Mouse (Mus musculus): ENCODE measurements at regions not wholly inside any gene's neighbourhood (a gene's known extent, or its start where the extent isn't known, plus 50 kb on each side); places are given as distances from the start of the nearest gene placed in this dataset.

DNA sequence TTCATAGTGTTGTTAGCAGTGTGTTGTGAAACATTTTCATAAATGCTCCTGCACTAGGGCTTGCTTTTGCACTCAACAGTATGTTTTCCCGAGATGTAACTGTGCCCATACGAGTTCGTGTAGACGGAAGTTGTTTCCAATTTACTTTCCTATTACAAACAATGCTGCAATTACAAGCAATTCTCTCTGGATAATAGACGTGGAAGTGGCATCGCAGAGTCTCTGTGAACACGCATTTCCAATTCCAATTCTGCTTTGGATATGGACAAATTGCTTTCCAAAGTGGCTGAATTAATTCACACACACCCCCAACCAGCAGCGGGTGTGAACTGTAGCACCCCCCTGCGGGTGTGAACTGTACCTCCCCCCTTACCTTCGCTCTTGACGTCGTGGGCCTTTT is 250.9 kb upstream of the Dio3 start:
- no peak for TF ChIP-seq GATA1 (IDR thresholded peaks at IDR 0.05; ENCODE audit: low read length)
- TF ChIP-seq TAL1 (IDR thresholded peaks at IDR 0.05; ENCODE audit: low read length): no peak
- Histone ChIP-seq H3K4me3 (replicated peaks) (no peak overlapping the region), H3K27me3 (ENCODE audit: control insufficient read depth) (no peaks in the 10 kb centered on the region), H3K36me3 (ENCODE audit: control insufficient read depth) (no peaks in the 10 kb centered on the region), H3K9me3 (ENCODE audit: control insufficient read depth, low read length) (no peaks in the 10 kb centered on the region), H3K4me1 (ENCODE audit: control insufficient read depth) (no peaks in the 10 kb centered on the region)

DNA sequence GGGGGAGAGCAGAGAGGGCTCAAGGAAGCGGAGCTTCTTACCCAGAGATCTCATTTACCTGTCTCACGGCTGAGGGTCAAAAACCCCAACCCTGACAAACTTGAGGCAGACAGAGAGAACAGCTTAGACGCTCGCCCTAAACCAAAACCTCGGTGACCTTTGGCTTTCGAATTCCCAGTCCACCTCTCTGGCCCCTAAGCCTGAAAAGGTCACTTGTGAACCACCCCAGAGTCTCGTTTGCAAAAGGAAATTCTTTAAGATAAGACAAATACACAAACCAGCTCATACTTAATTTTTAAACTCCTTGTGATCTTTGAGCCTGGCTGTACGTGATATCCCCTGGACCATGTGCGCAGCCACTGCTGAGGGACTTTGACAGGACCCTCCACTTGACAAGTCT is 250.2 kb upstream of the Dio3 start:
- H3K27me3 ChIP-seq (ENCODE audit: control insufficient read depth): no peaks in the 10 kb centered on the region
- no peaks in the 10 kb centered on the region for H3K36me3 ChIP-seq (ENCODE audit: control insufficient read depth)
- no peaks in the 10 kb centered on the region for H3K9me3 ChIP-seq (ENCODE audit: control insufficient read depth, low read length)
- H3K4me3 ChIP-seq (replicated peaks): no peak overlapping the region
- no peaks in the 10 kb centered on the region for H3K4me1 ChIP-seq (ENCODE audit: control insufficient read depth)
- TF ChIP-seq TAL1 (IDR thresholded peaks at IDR 0.05; ENCODE audit: low read length) (no peak), GATA1 (IDR thresholded peaks at IDR 0.05; ENCODE audit: low read length) (no peak)

DNA sequence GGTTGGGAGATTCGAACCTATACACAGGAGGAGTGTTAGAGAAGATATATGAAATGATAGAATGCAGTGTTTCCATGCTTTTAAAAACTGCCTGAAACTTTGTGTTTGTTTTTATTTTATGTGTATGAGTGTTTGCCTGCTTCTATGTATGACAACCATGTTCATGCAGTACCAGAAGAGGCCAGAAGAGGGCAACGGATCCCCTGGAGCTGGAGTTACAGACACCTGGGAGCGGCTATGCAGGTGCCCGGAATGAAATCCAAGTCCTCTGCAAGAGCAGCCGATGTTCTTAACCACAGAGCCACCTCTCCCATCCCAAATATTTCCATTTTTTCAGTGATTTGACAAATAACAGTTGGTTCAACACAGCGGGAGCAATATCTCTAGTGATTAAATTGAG is 247.5 kb upstream of the Dio3 start:
- Histone ChIP-seq H3K27me3 (ENCODE audit: control insufficient read depth) (no peaks in the 10 kb centered on the region), H3K4me1 (ENCODE audit: control insufficient read depth) (no peaks in the 10 kb centered on the region), H3K4me3 (replicated peaks) (no peak overlapping the region), H3K36me3 (ENCODE audit: control insufficient read depth) (no peaks in the 10 kb centered on the region), H3K9me3 (ENCODE audit: control insufficient read depth, low read length) (peaks cover 2% of the 10 kb centered on the region; the same call in 1 of the 2 replicates)
- TF ChIP-seq TAL1 (IDR thresholded peaks at IDR 0.05; ENCODE audit: low read length) (no peak), GATA1 (IDR thresholded peaks at IDR 0.05; ENCODE audit: low read length) (no peak)

DNA sequence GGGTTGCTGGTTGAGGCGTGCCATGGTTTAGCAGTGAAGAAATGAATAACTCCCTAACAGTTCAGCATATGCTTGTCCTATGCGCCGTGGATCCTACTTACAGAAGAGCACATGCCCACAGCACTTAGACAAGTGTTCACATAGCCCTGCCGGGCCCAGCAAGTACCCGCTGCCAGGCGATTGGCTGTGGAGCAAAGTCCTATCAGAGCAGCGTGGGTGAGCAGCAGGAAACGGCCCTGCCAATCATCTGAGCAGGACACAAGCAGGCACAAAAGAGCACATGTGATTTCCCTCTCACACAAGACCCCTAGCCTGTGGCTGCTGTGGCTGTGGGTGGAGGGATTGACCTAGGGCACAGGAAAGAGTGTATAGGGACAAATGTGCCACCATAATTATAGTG is 243.7 kb upstream of the Dio3 start:
- no peaks in the 10 kb centered on the region for H3K4me1 ChIP-seq (ENCODE audit: control insufficient read depth)
- H3K4me3 ChIP-seq (replicated peaks): no peak overlapping the region
- no peaks in the 10 kb centered on the region for H3K36me3 ChIP-seq (ENCODE audit: control insufficient read depth)
- TF ChIP-seq TAL1 (IDR thresholded peaks at IDR 0.05; ENCODE audit: low read length) (no peak), GATA1 (IDR thresholded peaks at IDR 0.05; ENCODE audit: low read length) (no peak)
- peaks cover 2% of the 10 kb centered on the region; the same call in 1 of the 2 replicates for H3K9me3 ChIP-seq (ENCODE audit: control insufficient read depth, low read length)
- H3K27me3 ChIP-seq (ENCODE audit: control insufficient read depth): no peaks in the 10 kb centered on the region

DNA sequence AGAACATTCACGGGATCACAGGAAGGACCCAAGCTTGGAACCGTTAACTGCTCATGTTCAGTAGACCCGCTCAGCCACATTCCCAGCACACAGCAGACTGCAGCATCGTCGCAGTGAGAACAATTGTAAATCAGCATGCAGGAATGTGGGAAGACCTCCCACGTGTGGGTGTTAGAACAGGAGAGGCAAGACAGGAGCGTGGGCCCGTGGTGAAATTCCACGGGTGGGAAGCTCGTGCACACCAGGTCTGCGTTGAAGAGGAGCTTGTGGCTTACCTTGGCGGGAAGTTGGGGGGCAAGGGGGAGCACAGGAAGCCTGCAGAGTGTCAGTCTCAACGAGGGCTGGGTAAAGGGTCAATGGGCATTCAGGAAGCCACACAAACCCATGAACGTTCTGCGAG is 238.2 kb upstream of the Dio3 start:
- no peaks in the 10 kb centered on the region for H3K4me1 ChIP-seq (ENCODE audit: control insufficient read depth)
- no peak for TF ChIP-seq GATA1 (IDR thresholded peaks at IDR 0.05; ENCODE audit: low read length)
- no peak for TF ChIP-seq TAL1 (IDR thresholded peaks at IDR 0.05; ENCODE audit: low read length)
- H3K27me3 ChIP-seq (ENCODE audit: control insufficient read depth): no peaks in the 10 kb centered on the region
- H3K9me3 ChIP-seq (ENCODE audit: control insufficient read depth, low read length): peaks cover 2% of the 10 kb centered on the region; the same call in 1 of the 2 replicates
- H3K4me3 ChIP-seq (replicated peaks): no peak overlapping the region
- no peaks in the 10 kb centered on the region for H3K36me3 ChIP-seq (ENCODE audit: control insufficient read depth)

DNA sequence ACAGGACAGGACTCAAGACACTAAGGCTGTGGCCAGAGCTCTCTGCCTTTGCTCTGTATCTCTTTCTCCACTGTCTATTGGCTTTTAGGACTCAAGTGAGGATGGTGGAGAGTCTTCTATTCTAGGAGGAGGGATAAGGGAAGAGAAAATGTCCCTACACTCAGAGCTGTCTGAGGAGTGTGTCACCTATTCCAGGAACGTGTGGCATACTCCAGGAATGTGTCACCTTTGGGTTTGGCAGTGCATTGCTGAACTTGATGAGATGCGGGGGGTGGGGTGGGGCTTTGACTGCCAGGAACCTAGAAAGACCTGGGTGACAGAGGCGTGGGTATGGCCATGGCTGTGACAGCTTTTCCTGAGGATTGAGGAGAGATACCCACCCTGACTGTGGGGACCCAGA is 237.1 kb upstream of the Dio3 start:
- no peaks in the 10 kb centered on the region for H3K27me3 ChIP-seq (ENCODE audit: control insufficient read depth)
- no peaks in the 10 kb centered on the region for H3K4me1 ChIP-seq (ENCODE audit: control insufficient read depth)
- H3K36me3 ChIP-seq (ENCODE audit: control insufficient read depth): no peaks in the 10 kb centered on the region
- H3K4me3 ChIP-seq (replicated peaks): no peak overlapping the region
- H3K9me3 ChIP-seq (ENCODE audit: control insufficient read depth, low read length): peaks cover 2% of the 10 kb centered on the region; the same call in 1 of the 2 replicates
- no peak for TF ChIP-seq GATA1 (IDR thresholded peaks at IDR 0.05; ENCODE audit: low read length)
- TF ChIP-seq TAL1 (IDR thresholded peaks at IDR 0.05; ENCODE audit: low read length): no peak

DNA sequence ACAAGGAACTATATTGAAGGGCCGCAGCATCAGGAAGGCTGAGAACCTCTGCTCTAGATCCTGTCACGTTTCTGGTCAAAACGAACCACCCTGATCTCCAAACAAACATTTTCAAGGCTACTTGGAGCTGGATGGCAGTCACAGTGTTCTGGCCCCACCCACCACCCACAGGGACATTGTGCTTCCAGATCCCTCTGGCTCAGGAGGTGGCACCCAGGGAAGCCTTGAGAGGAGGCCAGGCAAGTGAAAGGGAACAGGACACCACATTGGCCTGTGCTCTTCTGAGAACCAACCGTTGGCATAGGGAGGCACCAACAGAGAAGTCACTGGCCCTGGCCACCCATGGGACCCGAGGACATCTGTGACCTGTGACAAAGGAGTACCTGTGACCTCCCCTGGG is 234.6 kb upstream of the Dio3 start:
- Histone ChIP-seq H3K9me3 (ENCODE audit: control insufficient read depth, low read length) (peaks cover 2% of the 10 kb centered on the region; the same call in 1 of the 2 replicates), H3K4me1 (ENCODE audit: control insufficient read depth) (no peaks in the 10 kb centered on the region), H3K4me3 (replicated peaks) (no peak overlapping the region), H3K27me3 (ENCODE audit: control insufficient read depth) (no peaks in the 10 kb centered on the region), H3K36me3 (ENCODE audit: control insufficient read depth) (no peaks in the 10 kb centered on the region)
- TF ChIP-seq GATA1 (IDR thresholded peaks at IDR 0.05; ENCODE audit: low read length) (no peak), TAL1 (IDR thresholded peaks at IDR 0.05; ENCODE audit: low read length) (no peak)

DNA sequence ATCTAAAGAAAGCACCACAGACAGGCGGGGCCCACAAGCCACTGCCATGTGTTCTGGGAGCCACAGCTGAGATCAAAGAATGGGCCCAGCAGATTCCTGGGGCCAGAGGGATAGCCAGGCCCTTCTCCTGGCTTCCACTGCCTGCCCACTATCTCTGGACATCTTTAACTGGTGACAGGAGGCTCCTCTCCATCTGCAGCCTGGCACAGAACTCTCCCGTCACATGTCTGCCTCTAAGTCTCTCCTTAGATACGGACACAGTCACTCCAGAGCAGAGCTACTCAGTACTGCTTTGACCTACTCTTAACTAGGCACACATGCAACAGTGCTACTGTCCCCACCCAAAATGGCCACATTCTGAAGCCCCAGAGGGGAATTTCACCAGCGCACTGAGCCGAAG is 234.1 kb upstream of the Dio3 start:
- Histone ChIP-seq H3K4me3 (replicated peaks) (no peak overlapping the region), H3K4me1 (ENCODE audit: control insufficient read depth) (no peaks in the 10 kb centered on the region), H3K36me3 (ENCODE audit: control insufficient read depth) (no peaks in the 10 kb centered on the region), H3K27me3 (ENCODE audit: control insufficient read depth) (no peaks in the 10 kb centered on the region), H3K9me3 (ENCODE audit: control insufficient read depth, low read length) (peaks cover 2% of the 10 kb centered on the region; the same call in 1 of the 2 replicates)
- TF ChIP-seq GATA1 (IDR thresholded peaks at IDR 0.05; ENCODE audit: low read length) (no peak), TAL1 (IDR thresholded peaks at IDR 0.05; ENCODE audit: low read length) (no peak)

DNA sequence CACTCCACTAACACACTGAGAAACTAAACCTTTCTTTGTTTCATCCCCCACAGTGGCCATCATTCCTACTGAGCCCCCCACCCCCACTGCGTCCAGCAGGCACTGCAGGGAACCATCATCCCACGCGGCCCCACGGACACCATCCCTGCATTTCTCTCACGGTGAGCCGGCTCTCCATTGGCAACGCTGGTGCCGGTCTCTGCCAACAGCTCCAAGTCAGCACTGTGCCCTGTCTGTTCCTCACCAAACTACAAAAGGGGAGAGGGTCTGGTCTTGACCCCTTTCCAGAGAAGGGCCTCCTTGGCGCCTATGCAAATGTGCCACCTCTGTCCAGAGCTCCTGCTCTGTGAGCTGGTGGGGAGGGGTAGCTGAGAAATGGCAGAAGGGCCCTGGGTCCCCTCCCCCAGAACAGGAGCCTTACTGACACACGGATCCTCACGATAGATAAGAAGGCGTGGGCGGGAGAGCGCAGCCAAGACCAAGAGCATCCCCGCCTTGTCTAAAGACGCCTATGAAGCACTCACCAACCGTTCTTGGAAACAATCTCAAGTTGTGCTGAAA is 233.0 kb upstream of the Dio3 start:
- Histone ChIP-seq H3K4me3 (replicated peaks) (no peak overlapping the region), H3K27me3 (ENCODE audit: control insufficient read depth) (no peaks in the 10 kb centered on the region), H3K4me1 (ENCODE audit: control insufficient read depth) (no peaks in the 10 kb centered on the region), H3K36me3 (ENCODE audit: control insufficient read depth) (no peaks in the 10 kb centered on the region), H3K9me3 (ENCODE audit: control insufficient read depth, low read length) (peaks cover 2% of the 10 kb centered on the region; the same call in 1 of the 2 replicates)
- TF ChIP-seq TAL1 (IDR thresholded peaks at IDR 0.05; ENCODE audit: low read length): no peak
- no peak for TF ChIP-seq GATA1 (IDR thresholded peaks at IDR 0.05; ENCODE audit: low read length)

DNA sequence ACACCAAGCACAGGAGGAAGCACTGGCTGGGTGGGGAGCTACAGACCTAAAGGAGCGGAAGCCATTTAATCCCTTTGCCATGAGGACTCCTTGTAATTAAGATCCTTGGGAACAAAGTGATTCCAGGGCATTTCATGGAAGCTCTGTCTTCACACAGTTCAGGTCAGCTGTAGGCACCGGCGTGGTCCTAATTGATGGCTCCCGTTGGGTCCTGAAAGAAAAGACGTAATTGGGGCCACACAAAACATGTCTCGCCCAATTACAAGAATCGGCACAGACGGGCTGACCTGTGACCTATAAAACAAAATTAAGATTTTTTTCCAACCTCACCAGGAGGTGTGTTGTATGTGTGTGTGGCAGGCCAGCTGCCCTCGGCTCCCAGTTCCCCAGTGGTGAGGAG is 232.3 kb upstream of the Dio3 start:
- TF ChIP-seq TAL1 (IDR thresholded peaks at IDR 0.05; ENCODE audit: low read length) (no peak), GATA1 (IDR thresholded peaks at IDR 0.05; ENCODE audit: low read length) (no peak)
- H3K27me3 ChIP-seq (ENCODE audit: control insufficient read depth): no peaks in the 10 kb centered on the region
- H3K9me3 ChIP-seq (ENCODE audit: control insufficient read depth, low read length): peaks cover 5% of the 10 kb centered on the region
- no peaks in the 10 kb centered on the region for H3K36me3 ChIP-seq (ENCODE audit: control insufficient read depth)
- H3K4me3 ChIP-seq (replicated peaks): no peak overlapping the region
- no peaks in the 10 kb centered on the region for H3K4me1 ChIP-seq (ENCODE audit: control insufficient read depth)

Measured in erythroblast, embryonic 14.5 days (primary cell).